Mouse (Mus musculus): ENCODE data around the gene Ctnnd2. TPM values are rescaled to one million over a fixed set of nuclear protein-coding genes. Genes with fewer than 3 reads are reported as not detected.
"Not testable (repeated sequence)": the region's sequence is repeated elsewhere in the genome, so short reads cannot be mapped to it uniquely, and the experiment has no call there.

Gene Ctnnd2
- 100 to 1,000 TPM; 223 to 236 TPM for total RNA-seq (2021)
- long read RNA-seq, experiment 1, full-length matches to known transcripts, result 129 of 302 reads
- long read RNA-seq, experiment 1, partial matches to known transcripts, result 146 of 302 reads
- long read RNA-seq, experiment 1, other reads (novel, unspliced or antisense), result 27 of 302 reads
- long read RNA-seq, experiment 2, full-length matches to known transcripts, result 42 of 140 reads
- long read RNA-seq, experiment 2, partial matches to known transcripts, result 86 of 140 reads
- long read RNA-seq, experiment 2, other reads (novel, unspliced or antisense), result 12 of 140 reads

GRCm38 (mm10) chr15:30172391-30173281 is at the start of gene Ctnnd2:
Gene Ctnnd2, plus strand, starts transcription at chr15:30172593.
- DNase-seq (ENCODE audit: low spot score in 2 of 2), result peak; percentile 87 to 92

- no peak for DNase-seq (ENCODE audit: low spot score in 2 of 2)
Measured at GRCm38 (mm10) chr15:30130705-30131104, 41.7 kb upstream of the Ctnnd2 start.

- DNase-seq (ENCODE audit: low spot score in 2 of 2), result not testable (repeated sequence)
Measured at GRCm38 (mm10) chr15:30139626-30140025, 32.8 kb upstream of the Ctnnd2 start.

GRCm38 (mm10) chr15:30145413-30145812 is 27.0 kb upstream of the Ctnnd2 start:
- DNase-seq (ENCODE audit: low spot score in 2 of 2), result no peak

- DNase-seq (ENCODE audit: low spot score in 2 of 2), result no peak
Measured at GRCm38 (mm10) chr15:30152176-30152575, 20.2 kb upstream of the Ctnnd2 start.

- DNase-seq (ENCODE audit: low spot score in 2 of 2), result no peak
Measured at GRCm38 (mm10) chr15:30157975-30158374, 14.4 kb upstream of the Ctnnd2 start.

- DNase-seq (ENCODE audit: low spot score in 2 of 2), result peak in 1 of 2 experiments; percentile 22
Measured at GRCm38 (mm10) chr15:30170031-30170430, 2.4 kb upstream of the Ctnnd2 start.

- peak in 1 of 2 experiments; percentile 14 for DNase-seq (ENCODE audit: low spot score in 2 of 2)
Measured at GRCm38 (mm10) chr15:30171493-30172195, 749 bp upstream of the Ctnnd2 start.

- DNase-seq (ENCODE audit: low spot score in 2 of 2), result peak; percentile 26 to 32
Measured at GRCm38 (mm10) chr15:30173370-30173941, 1.1 kb downstream of the Ctnnd2 start.

GRCm38 (mm10) chr15:30174321-30174720 is 1.9 kb downstream of the Ctnnd2 start:
- no peak for DNase-seq (ENCODE audit: low spot score in 2 of 2)

- peak in 1 of 2 experiments; percentile 27 for DNase-seq (ENCODE audit: low spot score in 2 of 2)
Measured at GRCm38 (mm10) chr15:30184020-30184419, 11.6 kb downstream of the Ctnnd2 start.

- no peak for DNase-seq (ENCODE audit: low spot score in 2 of 2)
Measured at GRCm38 (mm10) chr15:30190872-30191271, 18.5 kb downstream of the Ctnnd2 start.

- DNase-seq (ENCODE audit: low spot score in 2 of 2), result peak in 1 of 2 experiments; percentile 63
Measured at GRCm38 (mm10) chr15:30191931-30192668, 19.7 kb downstream of the Ctnnd2 start.

GRCm38 (mm10) chr15:30198429-30198828 is 26.0 kb downstream of the Ctnnd2 start:
- DNase-seq (ENCODE audit: low spot score in 2 of 2), result no peak

GRCm38 (mm10) chr15:30199785-30200184 is 27.4 kb downstream of the Ctnnd2 start:
- no peak for DNase-seq (ENCODE audit: low spot score in 2 of 2)

- no peak for DNase-seq (ENCODE audit: low spot score in 2 of 2)
Measured at GRCm38 (mm10) chr15:30201211-30201610, 28.8 kb downstream of the Ctnnd2 start.

- no peak for DNase-seq (ENCODE audit: low spot score in 2 of 2)
Measured at GRCm38 (mm10) chr15:30201617-30202016, 29.2 kb downstream of the Ctnnd2 start.

GRCm38 (mm10) chr15:30212746-30213145 is 40.4 kb downstream of the Ctnnd2 start:
- no peak for DNase-seq (ENCODE audit: low spot score in 2 of 2)

- no peak for DNase-seq (ENCODE audit: low spot score in 2 of 2)
Measured at GRCm38 (mm10) chr15:30215871-30216270, 43.5 kb downstream of the Ctnnd2 start.

GRCm38 (mm10) chr15:30229112-30229511 is 56.7 kb downstream of the Ctnnd2 start:
- no peak for DNase-seq (ENCODE audit: low spot score in 2 of 2)
